Mouse (Mus musculus): ENCODE measurements around the gene Fyb. TPM values are rescaled to one million over a fixed set of nuclear protein-coding genes. Genes with fewer than 3 reads are reported as not detected.

The Fyb gene
- polyA plus RNA-seq, 1 experiment, result 190 TPM

GRCm38 (mm10) chr15:6568605-6569004 lies 46.0 kb downstream of the Fyb start:
- TF ChIP-seq MYOG (IDR thresholded peaks at IDR 0.05; ENCODE audit: control insufficient read depth, extremely low read depth, insufficient read length) (no peak), USF1 (IDR thresholded peaks at IDR 0.05; ENCODE audit: low read depth) (no peak), MYOD1 (IDR thresholded peaks at IDR 0.05; ENCODE audit: control insufficient read depth, insufficient read length, low read depth) (no peak), CTCF (IDR thresholded peaks at IDR 0.05; ENCODE audit: control insufficient read depth, insufficient read depth, insufficient read length) (no peak), CEBPB (IDR thresholded peaks at IDR 0.05; ENCODE audit: low read depth) (no peak), FOSL1 (IDR thresholded peaks at IDR 0.05; ENCODE audit: insufficient read depth, low read length, poor library complexity, severe bottlenecking) (no peak), MAX (IDR thresholded peaks at IDR 0.05) (no peak)
- Histone ChIP-seq H3K27me3 (ENCODE audit: control insufficient read depth, insufficient read depth, insufficient read length) (no peaks in the 10 kb centered on the region), H3K36me3 (ENCODE audit: control insufficient read depth, insufficient read depth) (no peaks in the 10 kb centered on the region), H3K79me2 (ENCODE audit: control insufficient read depth, insufficient read depth) (no peaks in the 10 kb centered on the region), H3K79me3 (ENCODE audit: low read depth) (no peaks in the 10 kb centered on the region), H3K4me3 (ENCODE audit: insufficient read depth, poor library complexity, severe bottlenecking) (no peak overlapping the region), H3ac (ENCODE audit: control insufficient read depth, insufficient read length, low read depth) (no peak overlapping the region)

DNA sequence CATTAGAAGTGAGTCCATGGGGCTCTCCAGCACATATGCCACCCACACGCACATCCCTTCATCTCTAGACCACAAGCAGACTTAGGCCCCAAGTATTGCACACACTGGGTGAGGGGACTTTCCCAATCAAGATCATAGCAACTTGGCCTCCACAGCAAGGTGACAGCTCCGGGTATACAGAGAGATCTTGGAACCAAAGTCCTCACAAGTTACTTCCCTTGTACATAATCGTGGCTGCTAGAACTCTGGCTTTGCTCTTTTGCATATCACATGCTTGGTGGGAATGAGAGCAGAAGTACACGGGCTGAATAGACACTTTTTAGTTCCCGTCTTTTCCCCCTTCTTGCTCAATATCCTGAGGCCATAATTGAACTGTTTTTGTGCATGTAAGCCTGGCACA lies 46.4 kb downstream of the Fyb start:
- Histone ChIP-seq H3K4me3 (ENCODE audit: insufficient read depth, poor library complexity, severe bottlenecking) (no peak overlapping the region), H3K79me3 (ENCODE audit: low read depth) (no peaks in the 10 kb centered on the region), H3K36me3 (ENCODE audit: control insufficient read depth, insufficient read depth) (no peaks in the 10 kb centered on the region), H3K79me2 (ENCODE audit: control insufficient read depth, insufficient read depth) (no peaks in the 10 kb centered on the region), H3ac (ENCODE audit: control insufficient read depth, insufficient read length, low read depth) (no peak overlapping the region), H3K27me3 (ENCODE audit: control insufficient read depth, insufficient read depth, insufficient read length) (no peaks in the 10 kb centered on the region)
- TF ChIP-seq CEBPB (IDR thresholded peaks at IDR 0.05; ENCODE audit: low read depth), result peak; percentile 17
- TF ChIP-seq FOSL1 (IDR thresholded peaks at IDR 0.05; ENCODE audit: insufficient read depth, low read length, poor library complexity, severe bottlenecking), result no peak

GRCm38 (mm10) chr15:6570164-6570861 lies 47.7 kb downstream of the Fyb start:
- Histone ChIP-seq H3ac (ENCODE audit: control insufficient read depth, insufficient read length, low read depth) (no peak overlapping the region), H3K36me3 (ENCODE audit: control insufficient read depth, insufficient read depth) (no peaks in the 10 kb centered on the region), H3K27me3 (ENCODE audit: control insufficient read depth, insufficient read depth, insufficient read length) (no peaks in the 10 kb centered on the region), H3K79me3 (ENCODE audit: low read depth) (no peaks in the 10 kb centered on the region), H3K4me3 (ENCODE audit: insufficient read depth, poor library complexity, severe bottlenecking) (no peak overlapping the region), H3K79me2 (ENCODE audit: control insufficient read depth, insufficient read depth) (no peaks in the 10 kb centered on the region)
- no peak for TF ChIP-seq CTCF (IDR thresholded peaks at IDR 0.05; ENCODE audit: control insufficient read depth, insufficient read depth, insufficient read length)

DNA sequence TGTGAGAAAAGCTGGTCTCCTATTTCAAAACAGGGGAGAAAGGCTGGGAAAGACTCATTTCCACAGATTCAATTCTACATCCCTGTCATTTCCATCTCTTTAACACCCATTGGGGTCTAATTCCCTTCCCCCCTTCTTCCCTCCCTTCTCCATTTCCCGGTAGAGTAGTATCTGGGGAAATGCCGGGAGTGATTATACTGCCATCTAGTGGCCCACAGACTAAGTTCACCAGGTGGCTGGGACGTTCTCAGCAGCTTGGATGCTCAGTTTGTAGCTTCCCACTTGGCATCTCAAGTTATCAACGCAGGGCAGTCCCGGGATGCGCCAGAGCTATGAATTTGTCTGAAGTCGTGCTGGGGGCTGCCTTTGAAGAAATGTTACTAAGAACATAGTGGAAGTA lies 48.2 kb downstream of the Fyb start:
- no peaks in the 10 kb centered on the region for H3K79me3 ChIP-seq (ENCODE audit: low read depth)
- no peak overlapping the region for H3K4me3 ChIP-seq (ENCODE audit: insufficient read depth, poor library complexity, severe bottlenecking)
- TF ChIP-seq CTCF (IDR thresholded peaks at IDR 0.05; ENCODE audit: control insufficient read depth, insufficient read depth, insufficient read length) (peak; percentile 82), MAX (IDR thresholded peaks at IDR 0.05) (no peak), MYOG (IDR thresholded peaks at IDR 0.05; ENCODE audit: control insufficient read depth, extremely low read depth, insufficient read length) (no peak)

GRCm38 (mm10) chr15:6574283-6574960 lies 51.8 kb downstream of the Fyb start:
- TF ChIP-seq MYOD1 (IDR thresholded peaks at IDR 0.05; ENCODE audit: control insufficient read depth, insufficient read length, low read depth) (peak; percentile 85), USF1 (IDR thresholded peaks at IDR 0.05; ENCODE audit: low read depth) (no peak), MYOG (IDR thresholded peaks at IDR 0.05; ENCODE audit: control insufficient read depth, extremely low read depth, insufficient read length) (no peak), CTCF (IDR thresholded peaks at IDR 0.05; ENCODE audit: control insufficient read depth, insufficient read depth, insufficient read length) (no peak), MAX (IDR thresholded peaks at IDR 0.05) (peak; percentile 28), CEBPB (IDR thresholded peaks at IDR 0.05; ENCODE audit: low read depth) (peak; percentile 92), FOSL1 (IDR thresholded peaks at IDR 0.05; ENCODE audit: insufficient read depth, low read length, poor library complexity, severe bottlenecking) (peak; percentile 45)
- no peak overlapping the region for H3ac ChIP-seq (ENCODE audit: control insufficient read depth, insufficient read length, low read depth)
- H3K79me3 ChIP-seq (ENCODE audit: low read depth), result no peaks in the 10 kb centered on the region
- no peaks in the 10 kb centered on the region for H3K36me3 ChIP-seq (ENCODE audit: control insufficient read depth, insufficient read depth)
- no peaks in the 10 kb centered on the region for H3K79me2 ChIP-seq (ENCODE audit: control insufficient read depth, insufficient read depth)
- no peak overlapping the region for H3K4me3 ChIP-seq (ENCODE audit: insufficient read depth, poor library complexity, severe bottlenecking)
- H3K27me3 ChIP-seq (ENCODE audit: control insufficient read depth, insufficient read depth, insufficient read length), result no peaks in the 10 kb centered on the region

More for the DNA sequence above, 48.2 kb downstream of the Fyb start:
- H3ac ChIP-seq (ENCODE audit: control insufficient read depth, insufficient read length, low read depth), result no peak overlapping the region
- no peaks in the 10 kb centered on the region for H3K27me3 ChIP-seq (ENCODE audit: control insufficient read depth, insufficient read depth, insufficient read length)
- no peaks in the 10 kb centered on the region for H3K79me2 ChIP-seq (ENCODE audit: control insufficient read depth, insufficient read depth)
- H3K36me3 ChIP-seq (ENCODE audit: control insufficient read depth, insufficient read depth), result no peaks in the 10 kb centered on the region

DNA sequence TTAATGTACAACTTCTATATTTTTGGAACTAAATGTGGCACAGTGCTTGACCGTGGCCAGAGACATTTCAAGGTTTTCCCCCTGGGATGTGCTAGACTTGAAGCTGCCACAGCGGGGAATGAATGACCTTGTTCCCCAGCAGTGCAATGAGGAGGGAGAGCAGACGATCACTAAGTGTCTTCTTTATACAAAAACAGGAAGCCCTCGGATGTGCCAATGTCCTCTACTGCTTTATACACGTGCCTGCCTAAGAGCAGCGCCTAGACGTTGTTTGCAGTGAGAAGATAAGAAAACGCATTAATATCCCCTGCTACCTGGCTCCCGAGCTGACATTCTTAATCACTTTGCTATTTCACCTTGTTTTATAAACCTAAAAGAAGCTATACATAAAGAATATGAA lies 55.3 kb downstream of the Fyb start:
- H3K79me3 ChIP-seq (ENCODE audit: low read depth), result no peaks in the 10 kb centered on the region
- H3K27me3 ChIP-seq (ENCODE audit: control insufficient read depth, insufficient read depth, insufficient read length), result no peaks in the 10 kb centered on the region
- H3K36me3 ChIP-seq (ENCODE audit: control insufficient read depth, insufficient read depth), result no peaks in the 10 kb centered on the region

More for the DNA sequence above, 55.3 kb downstream of the Fyb start:
- TF ChIP-seq CEBPB (IDR thresholded peaks at IDR 0.05; ENCODE audit: low read depth) (no peak), MYOD1 (IDR thresholded peaks at IDR 0.05; ENCODE audit: control insufficient read depth, insufficient read length, low read depth) (no peak), MYOG (IDR thresholded peaks at IDR 0.05; ENCODE audit: control insufficient read depth, extremely low read depth, insufficient read length) (no peak), CTCF (IDR thresholded peaks at IDR 0.05; ENCODE audit: control insufficient read depth, insufficient read depth, insufficient read length) (no peak), USF1 (IDR thresholded peaks at IDR 0.05; ENCODE audit: low read depth) (no peak), FOSL1 (IDR thresholded peaks at IDR 0.05; ENCODE audit: insufficient read depth, low read length, poor library complexity, severe bottlenecking) (no peak), MAX (IDR thresholded peaks at IDR 0.05) (no peak)
- H3ac ChIP-seq (ENCODE audit: control insufficient read depth, insufficient read length, low read depth), result no peak overlapping the region
- H3K79me2 ChIP-seq (ENCODE audit: control insufficient read depth, insufficient read depth), result no peaks in the 10 kb centered on the region
- H3K4me3 ChIP-seq (ENCODE audit: insufficient read depth, poor library complexity, severe bottlenecking), result no peak overlapping the region
